Mouse (Mus musculus) embryo, embryonic 10.5 days (tissue): Measurements from ENCODE around the gene Kiz.

Experiments used
- DNase-seq: peaks from one replicate; pipeline ENCODE4 v3.0.0-alpha.2; 2015; ENCODE audit warnings: low spot score

The Kiz gene

GRCm38 (mm10) chr2:146865781-146866180, 10.1 kb downstream of the Kiz start:
- DNase-seq = no peak

- DNase-seq = no peak
These were observed 15.9 kb downstream of the Kiz start for GRCm38 (mm10) chr2:146871300-146872269.

GRCm38 (mm10) chr2:146872697-146873096, 17.0 kb downstream of the Kiz start:
- DNase-seq = no peak

- DNase-seq = no peak
These were observed 18.3 kb downstream of the Kiz start for GRCm38 (mm10) chr2:146873881-146874441.

- DNase-seq = no peak
These were observed 21.9 kb downstream of the Kiz start for GRCm38 (mm10) chr2:146877423-146878098.

- no peak for DNase-seq
These were observed 26.0 kb downstream of the Kiz start for GRCm38 (mm10) chr2:146881623-146882022.

- no peak for DNase-seq
These were observed 28.7 kb downstream of the Kiz start for GRCm38 (mm10) chr2:146884291-146884855.

GRCm38 (mm10) chr2:146888786-146889414, 33.2 kb downstream of the Kiz start:
- DNase-seq = no peak

- no peak for DNase-seq
These were observed 43.3 kb downstream of the Kiz start for GRCm38 (mm10) chr2:146898977-146899376.

GRCm38 (mm10) chr2:146916085-146916484, 60.4 kb downstream of the Kiz start:
- DNase-seq = no peak

- no peak for DNase-seq
These were observed 62.1 kb downstream of the Kiz start for GRCm38 (mm10) chr2:146917770-146918169.

GRCm38 (mm10) chr2:146920375-146921160, 64.9 kb downstream of the Kiz start:
- DNase-seq = peak; percentile 72

- no peak for DNase-seq
These were observed 69.6 kb downstream of the Kiz start for GRCm38 (mm10) chr2:146925296-146925695.

- DNase-seq = no peak
These were observed 70.2 kb downstream of the Kiz start for GRCm38 (mm10) chr2:146925846-146926245.

GRCm38 (mm10) chr2:146948223-146948776, 92.6 kb downstream of the Kiz start:
- peak; percentile 22 for DNase-seq

GRCm38 (mm10) chr2:146956366-146956765, 100.7 kb downstream of the Kiz start:
- peak; percentile 55 for DNase-seq

- DNase-seq = peak; percentile 73
These were observed 102.8 kb downstream of the Kiz start for GRCm38 (mm10) chr2:146958398-146958911.

- DNase-seq = peak; percentile 92
These were observed 103.5 kb downstream of the Kiz start for GRCm38 (mm10) chr2:146958951-146959821.

GRCm38 (mm10) chr2:146975024-146975423, 119.4 kb downstream of the Kiz start:
- DNase-seq = no peak
